Mouse (Mus musculus): ENCODE data around the gene Pus3.

Pus3 gene

GRCm38 (mm10) chr9:35558257-35559008 lies at the start of gene Pus3, which contains the start of gene Ddx25:
TSS of gene Pus3 (plus strand) at chr9:35558595.
TSS of gene Ddx25 (minus strand) at chr9:35558528.
- no peak for DNase-seq (ENCODE audit: extremely low spot score, low read depth, low spot score)

- no peak for DNase-seq (ENCODE audit: extremely low spot score, low read depth, low spot score)
These were observed 44.5 kb upstream of the Pus3 start for GRCm38 (mm10) chr9:35513900-35514299.

GRCm38 (mm10) chr9:35516182-35516581 lies 42.2 kb upstream of the Pus3 start:
- DNase-seq (ENCODE audit: extremely low spot score, low read depth, low spot score) = no peak

GRCm38 (mm10) chr9:35516711-35517110 lies 41.7 kb upstream of the Pus3 start:
- no peak for DNase-seq (ENCODE audit: extremely low spot score, low read depth, low spot score)

- no peak for DNase-seq (ENCODE audit: extremely low spot score, low read depth, low spot score)
These were observed 40.2 kb upstream of the Pus3 start, which contains the start of gene Gm1113 for GRCm38 (mm10) chr9:35518169-35518568. TSS of gene Gm1113 (minus strand) at chr9:35518269.

- no peak for DNase-seq (ENCODE audit: extremely low spot score, low read depth, low spot score)
These were observed 37.6 kb upstream of the Pus3 start for GRCm38 (mm10) chr9:35520631-35521348.

GRCm38 (mm10) chr9:35522241-35522640 lies 36.2 kb upstream of the Pus3 start:
- no peak for DNase-seq (ENCODE audit: extremely low spot score, low read depth, low spot score)

- DNase-seq (ENCODE audit: extremely low spot score, low read depth, low spot score) = no peak
These were observed 35.4 kb upstream of the Pus3 start for GRCm38 (mm10) chr9:35522821-35523515.

GRCm38 (mm10) chr9:35523541-35523940 lies 34.9 kb upstream of the Pus3 start:
- DNase-seq (ENCODE audit: extremely low spot score, low read depth, low spot score) = no peak

- no peak for DNase-seq (ENCODE audit: extremely low spot score, low read depth, low spot score)
These were observed 34.4 kb upstream of the Pus3 start for GRCm38 (mm10) chr9:35523941-35524411.

- no peak for DNase-seq (ENCODE audit: extremely low spot score, low read depth, low spot score)
These were observed 29.3 kb upstream of the Pus3 start for GRCm38 (mm10) chr9:35529141-35529540.

- DNase-seq (ENCODE audit: extremely low spot score, low read depth, low spot score) = peak; percentile 53
These were observed 28.6 kb upstream of the Pus3 start for GRCm38 (mm10) chr9:35529796-35530195.

- DNase-seq (ENCODE audit: extremely low spot score, low read depth, low spot score) = no peak
These were observed 25.1 kb upstream of the Pus3 start for GRCm38 (mm10) chr9:35533266-35533665.

GRCm38 (mm10) chr9:35535110-35535509 lies 23.3 kb upstream of the Pus3 start:
- no peak for DNase-seq (ENCODE audit: extremely low spot score, low read depth, low spot score)

GRCm38 (mm10) chr9:35535876-35536275 lies 22.5 kb upstream of the Pus3 start:
- no peak for DNase-seq (ENCODE audit: extremely low spot score, low read depth, low spot score)

GRCm38 (mm10) chr9:35539001-35539750 lies 19.2 kb upstream of the Pus3 start:
- no peak for DNase-seq (ENCODE audit: extremely low spot score, low read depth, low spot score)

- DNase-seq (ENCODE audit: extremely low spot score, low read depth, low spot score) = no peak
These were observed 17.4 kb upstream of the Pus3 start for GRCm38 (mm10) chr9:35541024-35541423.

- peak; percentile 79 for DNase-seq (ENCODE audit: extremely low spot score, low read depth, low spot score)
These were observed 16.9 kb upstream of the Pus3 start for GRCm38 (mm10) chr9:35541488-35541887.

GRCm38 (mm10) chr9:35541941-35542340 lies 16.5 kb upstream of the Pus3 start:
- DNase-seq (ENCODE audit: extremely low spot score, low read depth, low spot score) = no peak

GRCm38 (mm10) chr9:35543099-35543860 lies 15.1 kb upstream of the Pus3 start:
- no peak for DNase-seq (ENCODE audit: extremely low spot score, low read depth, low spot score)

Data from hindlimb bud, embryonic 11.5 days (tissue).